ENCODE assay signal across 14 mouse cellular contexts in the genomic region with DNA sequence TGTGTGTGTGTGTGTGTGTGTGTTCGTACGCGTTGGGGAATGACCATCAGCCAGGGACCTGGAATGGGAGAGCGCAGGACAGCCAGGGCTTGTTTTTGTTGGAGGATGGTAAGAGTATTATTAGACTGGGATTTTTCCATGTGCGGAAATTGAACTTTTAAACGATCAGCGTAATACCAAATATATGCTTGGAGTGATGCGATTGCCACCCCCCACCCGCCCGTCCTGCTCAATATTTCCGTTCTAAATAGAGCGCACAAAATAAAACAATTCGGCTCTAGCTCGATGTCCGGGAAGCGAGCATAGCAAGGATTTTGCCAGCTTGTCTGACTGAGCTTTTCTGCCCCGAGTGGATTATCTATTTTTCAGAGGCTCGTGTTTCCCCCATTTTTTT. TPM values are rescaled to one million over a fixed set of nuclear protein-coding genes. Genes with fewer than 3 reads are reported as not detected.
DNase-seq lines count a peak whose midpoint lies in the region; ATAC-seq and TF ChIP-seq lines count a peak whose summit lies in the region.
"Had no signal": no experiment of that assay in that cellular context is flagged by ENCODE, and none has a peak within 500 bp of the region (broad histone marks: within the 10 kb centered on the region; RNA-seq: fewer than 3 reads in every experiment).

No protein-coding gene starts in this region.

- no peak overlapping the region; the same call in 1 of the 2 replicates for H3K27ac ChIP-seq in left cerebral cortex, adult 2 months
- peak overlapping the region; percentile 99 for H3K27ac ChIP-seq in forebrain, embryonic 12.5 days
- H3K27ac ChIP-seq in limb, embryonic 11.5 days (replicated peaks; ENCODE audit: low read depth, low read length), result peak overlapping the region; percentile 99
- H3K27ac ChIP-seq in neural tube, embryonic 12.5 days, result peak overlapping the region; percentile 92; the same call in 1 of the 2 replicates
- H3K27ac ChIP-seq: intestine, embryonic 15.5 days; lung, embryonic 15.5 days had no signal

- H3K9ac ChIP-seq in forebrain, embryonic 12.5 days, result peak overlapping the region; percentile 99
- peak overlapping the region; percentile 97 for H3K9ac ChIP-seq in limb, embryonic 11.5 days (ENCODE audit: low read length)
- H3K9ac ChIP-seq in neural tube, embryonic 12.5 days, result peak overlapping the region; percentile 92
- H3K9ac ChIP-seq: intestine, embryonic 15.5 days; lung, embryonic 15.5 days had no signal

- H3K4me2 ChIP-seq in forebrain, embryonic 12.5 days, result peak overlapping the region; percentile 63
- H3K4me2 ChIP-seq in limb, embryonic 11.5 days (ENCODE audit: low read depth, severe bottlenecking), result peak overlapping the region; percentile 75
- H3K4me2 ChIP-seq in neural tube, embryonic 12.5 days (replicated peaks), result peak overlapping the region; percentile 73
- H3K4me2 ChIP-seq: lung, embryonic 15.5 days had no signal

- H3K27me3 ChIP-seq in forebrain, embryonic 12.5 days, result peaks cover 61% of the 10 kb centered on the region
- H3K27me3 ChIP-seq in limb, embryonic 11.5 days (ENCODE audit: control insufficient read depth, insufficient read depth, low read length), result peaks cover 19% of the 10 kb centered on the region
- H3K27me3 ChIP-seq in neural tube, embryonic 12.5 days (replicated peaks), result peaks cover 59% of the 10 kb centered on the region

- H3K36me3 ChIP-seq in forebrain, embryonic 12.5 days (replicated peaks), result peaks cover 16% of the 10 kb centered on the region; the same call in 1 of the 2 replicates
- H3K36me3 ChIP-seq in limb, embryonic 11.5 days (ENCODE audit: control insufficient read depth, insufficient read depth, low read length), result no peaks in the 10 kb centered on the region
- no peaks in the 10 kb centered on the region for H3K36me3 ChIP-seq in neural tube, embryonic 12.5 days
- H3K36me3 ChIP-seq: intestine, embryonic 15.5 days; lung, embryonic 15.5 days had no signal

- no peak for TF ChIP-seq CTCF in left cerebral cortex, adult 2 months (IDR thresholded peaks at IDR 0.05)

- H3K4me1 ChIP-seq in forebrain, embryonic 12.5 days, result peaks cover 52% of the 10 kb centered on the region
- H3K4me1 ChIP-seq in limb, embryonic 11.5 days (ENCODE audit: control insufficient read depth, insufficient read depth, low read length), result peaks cover 19% of the 10 kb centered on the region
- H3K4me1 ChIP-seq in neural tube, embryonic 12.5 days, result peaks cover 36% of the 10 kb centered on the region

- H3K4me3 ChIP-seq in left cerebral cortex, adult 2 months, result peak overlapping the region; percentile 41
- peak overlapping the region; percentile 90 for H3K4me3 ChIP-seq in forebrain, embryonic 12.5 days (replicated peaks)
- H3K4me3 ChIP-seq in limb, embryonic 11.5 days (ENCODE audit: low read depth, low read length), result peak overlapping the region; percentile 77
- H3K4me3 ChIP-seq in neural tube, embryonic 12.5 days, result peak overlapping the region; percentile 69
- H3K4me3 ChIP-seq: erythroblast, embryonic 14.5 days had no signal

- no peaks in the 10 kb centered on the region for H3K9me3 ChIP-seq in forebrain, embryonic 12.5 days
- H3K9me3 ChIP-seq in limb, embryonic 11.5 days (ENCODE audit: control insufficient read depth, low read length), result no peaks in the 10 kb centered on the region
- no peaks in the 10 kb centered on the region for H3K9me3 ChIP-seq in neural tube, embryonic 12.5 days
- H3K9me3 ChIP-seq: intestine, embryonic 15.5 days; lung, embryonic 15.5 days had no signal

- intact Hi-C loops in left cerebral cortex, adult 2 months (cut with DNase I), result no loop called here
- intact Hi-C loops in left cerebral cortex, postnatal 4 days (cut with DNase I), result loop anchor here (5.0 kb wide), 1 partner anchor 250 kb away; no protein-coding TSS in a partner anchor

- DNase-seq in left cerebral cortex, adult 2 months (ENCODE audit: extremely low spot score in 1 of 2, low spot score in 2 of 2), result no peak
- no peak for DNase-seq in left cerebral cortex, postnatal 4 days
- no peak for DNase-seq in limb, embryonic 11.5 days (ENCODE audit: low spot score)
- no peak for DNase-seq in frontal cortex, postnatal 10 days (ENCODE audit: low spot score in 2 of 2)
- DNase-seq in cerebellum, adult 11-12 months, result no peak
- DNase-seq in cerebellum, adult 9-11 months, result no peak

- WGBS in forebrain, embryonic 12.5 days, result under 1% methylated on average over 18 of the region's 18 CpGs
- WGBS in limb, embryonic 11.5 days, result under 1% methylated on average over 18 of the region's 18 CpGs
- WGBS in neural tube, embryonic 12.5 days, result under 1% methylated on average over 18 of the region's 18 CpGs

- ATAC-seq in forebrain, embryonic 12.5 days (ENCODE audit: low FRiP score), result no peak
- ATAC-seq in limb, embryonic 11.5 days (ENCODE audit: insufficient number of reproducible peaks, low FRiP score, low TSS enrichment, low read depth), result no peak
- no peak for ATAC-seq in neural tube, embryonic 12.5 days (ENCODE audit: low FRiP score, low read depth)

RNA-seq across cellular contexts. Expression of a gene that starts 1.6 kb away (rescaled TPM):
- total RNA-seq in left cerebral cortex, adult 2 months (2021), result 10 to 100 TPM; 17.4 to 18.3 TPM
- 10 to 100 TPM; 22.4 to 24.1 TPM for total RNA-seq in left cerebral cortex, postnatal 4 days (2021)
- polyA plus RNA-seq in forebrain, embryonic 12.5 days (2016; fragmentation: Nextera tagmentation; extraction: Ambion mirVana), result 12.7 and 16.3 TPM in 2 replicates
- polyA plus RNA-seq in limb, embryonic 11.5 days (2014; fragmentation: Nextera tagmentation; extraction: Ambion mirVana), result 5.1 and 5.6 TPM in 2 replicates
- polyA plus RNA-seq in neural tube, embryonic 12.5 days (2016; fragmentation: Nextera tagmentation; extraction: Ambion mirVana), result 11.6 and 13.4 TPM in 2 replicates
- polyA plus RNA-seq: erythroblast, embryonic 14.5 days; intestine, embryonic 15.5 days; lung, embryonic 15.5 days had no signal

RNA-seq across cellular contexts. Expression of a gene that starts 11.3 kb away (rescaled TPM):
- total RNA-seq in left cerebral cortex, adult 2 months (2021), result 1 to 10 TPM; 4.1 to 4.8 TPM
- total RNA-seq in left cerebral cortex, postnatal 4 days (2021), result 1 to 10 TPM; 3.9 to 5.1 TPM
- 18.6 and 25.8 TPM in 2 replicates for polyA plus RNA-seq in forebrain, embryonic 12.5 days (2016; fragmentation: Nextera tagmentation; extraction: Ambion mirVana)
- polyA plus RNA-seq in limb, embryonic 11.5 days (2014; fragmentation: Nextera tagmentation; extraction: Ambion mirVana), result 11.3 and 12.5 TPM in 2 replicates
- 11.3 and 14.3 TPM in 2 replicates for polyA plus RNA-seq in neural tube, embryonic 12.5 days (2016; fragmentation: Nextera tagmentation; extraction: Ambion mirVana)
- total RNA-seq: heart, adult 8-10 months had no signal
- polyA plus RNA-seq: intestine, embryonic 15.5 days; lung, embryonic 15.5 days had no signal

RNA-seq across cellular contexts. Expression of a gene that starts 13.6 kb away (rescaled TPM):
- total RNA-seq in left cerebral cortex, adult 2 months (2021), result not detected
- total RNA-seq in left cerebral cortex, postnatal 4 days (2021), result under 1 TPM in 1 of 2 experiments, not detected in 1; 0.40 TPM
- 0.36 and 0.59 TPM in 2 replicates for polyA plus RNA-seq in forebrain, embryonic 12.5 days (2016; fragmentation: Nextera tagmentation; extraction: Ambion mirVana)
- 0.16 and 0.19 TPM in 2 replicates for polyA plus RNA-seq in limb, embryonic 11.5 days (2014; fragmentation: Nextera tagmentation; extraction: Ambion mirVana)
- 0.57 and 0.68 TPM in 2 replicates for polyA plus RNA-seq in neural tube, embryonic 12.5 days (2016; fragmentation: Nextera tagmentation; extraction: Ambion mirVana)
- total RNA-seq: heart, adult 8-10 months; layer of hippocampus, adult 18-20 months had no signal
- polyA plus RNA-seq: erythroblast, embryonic 14.5 days; intestine, embryonic 15.5 days; lung, embryonic 15.5 days; testis, adult 2 months had no signal

RNA-seq across cellular contexts. Expression of a gene that starts 25.9 kb away (rescaled TPM):
- total RNA-seq in left cerebral cortex, adult 2 months (2021), result under 1 TPM; 0.28 to 0.34 TPM
- under 1 TPM; 0.28 to 0.50 TPM for total RNA-seq in left cerebral cortex, postnatal 4 days (2021)
- 1.6 and 2.1 TPM in 2 replicates for polyA plus RNA-seq in forebrain, embryonic 12.5 days (2016; fragmentation: Nextera tagmentation; extraction: Ambion mirVana)
- 0.24 and 0.33 TPM in 2 replicates for polyA plus RNA-seq in limb, embryonic 11.5 days (2014; fragmentation: Nextera tagmentation; extraction: Ambion mirVana)
- 1.3 TPM in 2 replicates for polyA plus RNA-seq in neural tube, embryonic 12.5 days (2016; fragmentation: Nextera tagmentation; extraction: Ambion mirVana)
- total RNA-seq: heart, adult 8-10 months had no signal
- polyA plus RNA-seq: erythroblast, embryonic 14.5 days; intestine, embryonic 15.5 days; lung, embryonic 15.5 days; testis, adult 2 months had no signal

RNA-seq across cellular contexts. Expression of a gene that starts 57.3 kb away (rescaled TPM):
- 10 to 100 TPM; 30.2 to 36.2 TPM for total RNA-seq in left cerebral cortex, adult 2 months (2021)
- 10 to 100 TPM; 26.1 to 29.5 TPM for total RNA-seq in left cerebral cortex, postnatal 4 days (2021)
- 34.7 and 38.6 TPM in 2 replicates for polyA plus RNA-seq in forebrain, embryonic 12.5 days (2016; fragmentation: Nextera tagmentation; extraction: Ambion mirVana)
- polyA plus RNA-seq in limb, embryonic 11.5 days (2014; fragmentation: Nextera tagmentation; extraction: Ambion mirVana), result 36.4 and 38.8 TPM in 2 replicates
- polyA plus RNA-seq in neural tube, embryonic 12.5 days (2016; fragmentation: Nextera tagmentation; extraction: Ambion mirVana), result 33.0 and 35.0 TPM in 2 replicates
